Mouse (Mus musculus) CD8-positive naive resting alpha-beta T cell, adult 2 months (primary cell): ENCODE measurements around the gene Slc9a9.
A peak's percentile ranks its signal among the peaks of the same experiment; 100 is the strongest.

ENCODE experiments used
- DNase-seq, 2 experiments: peaks; one replicate each; pipeline ENCODE4 v3.0.0; 2022; ENCODE audit warnings: low read depth in 2 of 2, low spot score in 2 of 2

The Slc9a9 gene

GRCm38 (mm10) chr9:95068466-95068865, 398.8 kb downstream of the Slc9a9 start:
- DNase-seq = no peak

- no peak for DNase-seq
Observed at GRCm38 (mm10) chr9:95070832-95071519, 401.3 kb downstream of the Slc9a9 start.

- DNase-seq = peak; percentile 40 to 51
Observed at GRCm38 (mm10) chr9:95072450-95072955, 402.8 kb downstream of the Slc9a9 start.

GRCm38 (mm10) chr9:95073691-95074090, 404.0 kb downstream of the Slc9a9 start:
- DNase-seq = no peak

GRCm38 (mm10) chr9:95075856-95076255, 406.1 kb downstream of the Slc9a9 start:
- DNase-seq = no peak

GRCm38 (mm10) chr9:95077938-95078337, 408.2 kb downstream of the Slc9a9 start:
- no peak for DNase-seq

- no peak for DNase-seq
Observed at GRCm38 (mm10) chr9:95078626-95079025, 408.9 kb downstream of the Slc9a9 start.

GRCm38 (mm10) chr9:95079951-95080350, 410.2 kb downstream of the Slc9a9 start:
- no peak for DNase-seq

GRCm38 (mm10) chr9:95086109-95086821, 416.6 kb downstream of the Slc9a9 start:
- no peak for DNase-seq

GRCm38 (mm10) chr9:95088221-95088620, 418.5 kb downstream of the Slc9a9 start:
- no peak for DNase-seq

GRCm38 (mm10) chr9:95089050-95089449, 419.3 kb downstream of the Slc9a9 start:
- DNase-seq = no peak

GRCm38 (mm10) chr9:95096486-95096885, 426.8 kb downstream of the Slc9a9 start:
- DNase-seq = no peak

- no peak for DNase-seq
Observed at GRCm38 (mm10) chr9:95105768-95106167, 436.1 kb downstream of the Slc9a9 start.

- no peak for DNase-seq
Observed at GRCm38 (mm10) chr9:95109799-95110198, 440.1 kb downstream of the Slc9a9 start.

- no peak for DNase-seq
Observed at GRCm38 (mm10) chr9:95110768-95111167, 441.1 kb downstream of the Slc9a9 start.

GRCm38 (mm10) chr9:95111732-95112131, 442.0 kb downstream of the Slc9a9 start:
- no peak for DNase-seq

- DNase-seq = no peak
Observed at GRCm38 (mm10) chr9:95113157-95114135, 443.7 kb downstream of the Slc9a9 start.

- DNase-seq = peak in 1 of 2 experiments; percentile 25
Observed at GRCm38 (mm10) chr9:95120062-95120461, 450.4 kb downstream of the Slc9a9 start.

GRCm38 (mm10) chr9:95121151-95121835, 451.6 kb downstream of the Slc9a9 start:
- DNase-seq = no peak

GRCm38 (mm10) chr9:95125683-95126082, 456.0 kb downstream of the Slc9a9 start:
- no peak for DNase-seq

GRCm38 (mm10) chr9:95127774-95128173, 458.1 kb downstream of the Slc9a9 start:
- no peak for DNase-seq
